Mouse (Mus musculus) layer of hippocampus, adult 2 months (tissue): ENCODE data around the gene Lmln. TPM values are rescaled to one million over a fixed set of nuclear protein-coding genes. Genes with fewer than 3 reads are reported as not detected.
"Not testable (repeated sequence)": the region's sequence is repeated elsewhere in the genome, so short reads cannot be mapped to it uniquely, and the experiment has no call there.

Source experiments
- DNase-seq, 2 experiments: peaks; one replicate each; pipeline ENCODE4 v3.0.0; 2022; ENCODE audit warnings: low spot score in 2 of 2
- H3K27ac ChIP-seq: fragments of 200-600 bp; 2 replicates; pipeline ENCODE4 v1.8.1; 2022
- H3K4me3 ChIP-seq: fragments of 200-600 bp; 2 replicates; pipeline ENCODE4 v1.8.1; 2022; ENCODE audit warnings: mild to moderate bottlenecking
- CTCF ChIP-seq: fragments of 200-600 bp; conservative IDR thresholded peaks from 2 replicates; pipeline ENCODE4 v1.8.1; 2022; ENCODE audit warnings: antibody characterized with exemption, mild to moderate bottlenecking, moderate library complexity
- total RNA-seq, 2 experiments: library from RNA; stranded (reverse); gene quantifications; 2 replicates each; pipeline ENCODE4 v1.2.3; 2021

Gene Lmln
- total RNA-seq, 2 experiments from 2014 or later: 11.5 to 16.8 TPM

DNA sequence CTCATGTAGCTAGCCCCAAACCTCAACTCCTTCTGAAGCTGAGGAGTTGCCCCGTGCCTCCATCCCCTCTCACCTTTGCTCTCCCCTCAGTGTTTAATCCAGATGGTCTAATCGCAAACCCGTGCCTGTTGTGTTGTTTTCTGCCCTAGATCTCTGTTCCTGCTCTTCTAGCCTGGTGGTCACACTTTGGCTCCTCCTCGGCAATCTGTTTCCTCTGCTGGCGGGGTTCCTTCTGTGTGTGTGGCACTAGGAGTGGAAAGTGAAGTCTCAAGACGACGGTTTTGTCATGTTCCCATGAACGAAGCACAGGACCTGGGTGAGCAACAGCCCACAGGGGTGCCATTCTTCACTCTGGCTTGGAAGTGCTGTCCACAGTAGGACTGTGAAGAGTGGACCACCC is 61.1 kb downstream of the Lmln start:
- no peak overlapping the region for H3K27ac ChIP-seq
- DNase-seq: no peak
- TF ChIP-seq CTCF: no peak
- H3K4me3 ChIP-seq: no peak overlapping the region

DNA sequence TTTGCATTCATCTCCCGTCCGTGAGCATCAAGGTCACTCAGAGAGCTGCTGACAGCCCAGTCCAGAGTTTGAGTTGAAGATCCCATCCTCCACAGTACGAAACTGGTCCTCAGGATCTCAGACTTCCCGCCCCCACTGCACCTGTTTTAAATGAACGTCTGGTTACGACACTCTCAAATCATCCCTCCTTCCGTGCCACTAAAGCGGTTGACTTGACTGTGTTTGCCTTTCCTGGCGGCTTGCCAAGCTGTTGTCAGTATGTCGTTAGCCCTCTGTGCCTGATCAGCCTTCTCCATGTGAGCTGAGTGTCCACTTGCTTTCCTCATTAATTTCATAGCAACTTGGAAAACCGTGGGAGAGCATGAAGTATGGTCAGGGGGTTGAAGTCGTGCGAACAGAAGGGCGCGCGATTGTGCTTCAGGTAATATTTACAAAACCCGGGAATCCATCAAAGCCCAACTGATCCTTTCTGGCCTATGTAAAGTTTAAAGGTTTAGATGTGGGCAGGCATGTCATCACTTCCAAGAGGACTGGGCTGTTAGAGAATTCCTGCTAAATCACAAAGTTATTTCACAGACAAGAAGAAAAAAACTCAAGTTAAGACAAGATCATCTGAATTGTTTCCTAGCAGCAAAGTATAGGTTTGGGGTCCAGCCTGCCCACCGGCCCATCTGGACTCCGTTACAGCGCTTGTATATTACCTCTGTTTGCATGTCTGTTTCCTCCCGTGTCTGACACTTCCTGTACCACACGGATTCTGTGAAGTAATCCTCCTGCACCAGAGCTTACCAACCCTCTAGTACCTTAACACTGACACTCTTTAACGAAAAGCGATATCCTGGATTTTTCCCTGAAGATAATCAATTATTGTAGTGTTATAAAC is 61.9 kb downstream of the Lmln start:
- Histone ChIP-seq H3K27ac (no peak overlapping the region), H3K4me3 (no peak overlapping the region)
- TF ChIP-seq CTCF: no peak
- no peak for DNase-seq

- no peak for TF ChIP-seq CTCF
- no peak for DNase-seq
- no peak overlapping the region for H3K27ac ChIP-seq
- H3K4me3 ChIP-seq: no peak overlapping the region
These were observed 64.7 kb downstream of the Lmln start for GRCm38 (mm10) chr16:33127052-33127451.

DNA sequence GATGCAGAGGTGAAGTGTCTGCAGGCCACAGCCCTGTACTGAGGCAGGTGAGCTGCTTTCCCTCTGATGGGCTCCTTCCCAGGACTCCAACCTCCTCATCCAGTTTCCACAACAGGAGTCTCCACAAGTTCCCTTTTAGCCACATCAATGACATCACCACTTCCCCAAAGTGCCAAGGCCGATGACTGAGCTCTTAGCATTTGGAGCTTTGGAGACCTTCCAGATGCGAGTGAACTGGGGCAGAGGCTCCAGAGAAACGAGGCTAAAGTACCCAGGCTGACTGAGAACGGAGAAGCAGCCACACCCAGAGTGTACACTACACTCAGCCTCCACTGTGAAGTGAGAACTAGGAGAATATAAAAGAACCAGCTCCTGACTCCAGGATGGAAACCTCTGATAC is 68.4 kb downstream of the Lmln start:
- TF ChIP-seq CTCF: no peak
- Histone ChIP-seq H3K4me3 (no peak overlapping the region), H3K27ac (no peak overlapping the region)
- DNase-seq: no peak

DNA sequence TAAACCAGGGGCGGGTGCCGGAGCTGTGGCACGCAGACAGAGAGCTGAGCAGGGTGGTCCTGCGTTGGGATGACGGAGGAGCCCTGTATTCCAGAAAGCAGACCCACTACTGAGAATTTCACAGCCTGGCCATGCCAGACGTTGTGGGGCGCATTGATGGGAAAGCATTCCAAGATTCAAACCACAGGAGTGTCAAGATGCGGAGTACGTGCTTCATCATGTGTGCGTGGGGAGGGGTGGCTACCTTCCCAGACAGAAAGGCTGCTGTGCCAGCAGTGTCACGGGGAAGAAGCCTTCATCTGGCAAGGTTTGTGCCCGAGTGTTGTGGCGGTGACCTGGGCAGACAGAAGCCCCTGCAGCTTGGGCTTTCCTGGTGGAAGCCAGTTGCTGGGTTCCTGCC is 70.9 kb downstream of the Lmln start:
- no peak for DNase-seq
- no peak for TF ChIP-seq CTCF
- Histone ChIP-seq H3K27ac (no peak overlapping the region), H3K4me3 (no peak overlapping the region)

DNA sequence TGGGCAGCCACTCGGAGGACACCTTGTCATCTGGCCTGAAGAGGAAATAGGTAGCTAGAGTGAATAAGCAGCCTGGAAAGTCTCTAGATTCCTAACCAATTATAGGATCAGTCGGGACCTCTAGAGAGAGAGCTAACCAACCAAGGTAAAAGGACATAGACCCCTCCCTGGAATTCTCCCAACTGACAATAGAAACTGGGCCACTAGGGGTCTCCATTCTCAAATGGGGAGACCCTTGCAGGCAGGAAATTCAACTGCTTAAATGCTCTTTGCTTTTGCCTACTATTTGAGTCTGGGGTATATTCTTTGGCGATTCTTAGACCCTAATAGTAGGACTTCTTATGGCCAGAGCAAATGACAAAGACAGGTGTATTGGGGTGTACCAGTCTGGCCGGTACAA is 72.8 kb downstream of the Lmln start:
- TF ChIP-seq CTCF: peak; percentile 53
- Histone ChIP-seq H3K4me3 (no peak overlapping the region), H3K27ac (no peak overlapping the region)
- DNase-seq: no peak

GRCm38 (mm10) chr16:33139061-33139460 is 76.7 kb downstream of the Lmln start:
- DNase-seq, H3K4me3 ChIP-seq, H3K27ac ChIP-seq: not testable (repeated sequence)

GRCm38 (mm10) chr16:33141758-33142280 is 79.5 kb downstream of the Lmln start:
- TF ChIP-seq CTCF: no peak
- Histone ChIP-seq H3K4me3 (no peak overlapping the region), H3K27ac (no peak overlapping the region)
- DNase-seq: no peak

GRCm38 (mm10) chr16:33143452-33143851 is 81.1 kb downstream of the Lmln start:
- TF ChIP-seq CTCF: no peak
- no peak overlapping the region for H3K27ac ChIP-seq
- no peak for DNase-seq
- H3K4me3 ChIP-seq: no peak overlapping the region

DNA sequence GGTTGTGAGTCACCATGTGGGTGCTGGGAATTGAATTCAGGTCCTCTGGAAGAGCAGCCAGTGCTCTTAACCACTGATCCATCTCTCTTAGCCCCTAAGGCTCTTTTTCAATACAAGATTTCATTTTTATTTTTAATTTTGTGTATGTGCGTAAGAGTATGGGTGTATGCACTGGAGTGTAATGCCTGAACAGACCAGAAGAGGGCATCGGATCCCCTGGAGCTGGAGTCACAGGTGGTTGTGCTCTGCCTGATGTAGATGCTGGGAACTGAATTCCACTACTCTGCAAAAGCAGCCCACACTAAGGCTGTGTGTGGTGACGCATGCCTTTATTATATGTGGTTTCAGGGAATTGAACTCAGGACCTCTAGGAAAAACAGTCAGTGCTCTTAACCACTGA is 83.9 kb downstream of the Lmln start:
- no peak for TF ChIP-seq CTCF
- no peak for DNase-seq
- H3K4me3 ChIP-seq: no peak overlapping the region
- H3K27ac ChIP-seq: no peak overlapping the region

- Histone ChIP-seq H3K4me3 (no peak overlapping the region), H3K27ac (no peak overlapping the region)
- no peak for TF ChIP-seq CTCF
- no peak for DNase-seq
These were observed 85.8 kb downstream of the Lmln start for GRCm38 (mm10) chr16:33148135-33148534.

GRCm38 (mm10) chr16:33150875-33151274 is 88.6 kb downstream of the Lmln start:
- peak overlapping the region; percentile 75; the same call in 1 of the 2 replicates for H3K27ac ChIP-seq
- H3K4me3 ChIP-seq, DNase-seq: not testable (repeated sequence)

GRCm38 (mm10) chr16:33151558-33151957 is 89.2 kb downstream of the Lmln start:
- Histone ChIP-seq H3K27ac (peak overlapping the region; percentile 75), H3K4me3 (no peak overlapping the region)
- peak; percentile 74 to 89 for DNase-seq
- no peak for TF ChIP-seq CTCF

DNA sequence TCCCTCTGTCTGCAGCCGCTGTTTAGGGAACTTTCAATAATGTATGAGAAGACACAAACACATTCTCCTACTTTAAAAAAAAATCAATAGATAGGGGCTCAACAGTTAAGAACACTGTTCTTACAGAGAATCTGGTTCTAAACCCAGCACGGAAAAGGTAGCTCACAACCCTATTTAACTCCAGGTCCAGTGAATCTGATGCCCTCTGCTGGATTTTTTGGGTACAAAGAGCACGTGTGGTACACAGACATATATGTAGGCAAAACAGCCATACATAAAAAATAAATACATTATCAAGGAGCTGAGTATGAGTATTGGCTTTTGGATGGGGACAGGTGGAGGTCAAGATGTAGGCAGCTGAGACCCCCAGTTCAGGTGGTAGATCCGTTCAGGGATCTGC is 92.7 kb downstream of the Lmln start:
- peak; percentile 78 for TF ChIP-seq CTCF
- peak in 1 of 2 experiments; percentile 58 for DNase-seq
- Histone ChIP-seq H3K4me3 (no peak overlapping the region), H3K27ac (no peak overlapping the region)
